Mouse (Mus musculus) CH12.LX (cell line): ENCODE results near the gene D2hgdh. TPM values are rescaled to one million over a fixed set of nuclear protein-coding genes. Genes with fewer than 3 reads are reported as not detected.
"Not testable (repeated sequence)": the region's sequence is repeated elsewhere in the genome, so short reads cannot be mapped to it uniquely, and the experiment has no call there.

Experiments
- DNase-seq: peaks from one replicate; pipeline ENCODE4 v3.0.0-alpha.2; 2013; ENCODE audit errors: extremely low read depth
- H3K27ac ChIP-seq: 2 replicates; pipeline ENCODE4 v1.5.1; 2012; ENCODE audit warnings: low read depth, mild to moderate bottlenecking, control low read depth, moderate library complexity; ENCODE audit not compliant: insufficient read depth
- H3K27me3 ChIP-seq: replicated peaks from 2 replicates; pipeline ENCODE3; 2012; ENCODE audit warnings: inconsistent platforms
- H3K36me3 ChIP-seq, 2 experiments: replicated peaks in 1 of 2; 2 replicates each; pipeline versions ENCODE3 to v1.6.1; 2012; ENCODE audit warnings: inconsistent platforms in 1 of 2, low read length in 1 of 2, mild to moderate bottlenecking in 1 of 2, mixed read lengths in 1 of 2, moderate library complexity in 1 of 2; ENCODE audit not compliant: control insufficient read depth in 1 of 2, insufficient read depth in 1 of 2
- H3K4me1 ChIP-seq, 2 experiments: 2 replicates each; pipeline ENCODE4 v1.6.1; 2012; ENCODE audit warnings: inconsistent platforms in 1 of 2, moderate library complexity in 1 of 2; ENCODE audit not compliant: insufficient read depth in 2 of 2, control insufficient read depth in 1 of 2
- H3K4me2 ChIP-seq: 2 replicates; pipeline ENCODE4 v1.6.1; 2012; ENCODE audit warnings: low read depth, mild to moderate bottlenecking, control low read depth; ENCODE audit not compliant: poor library complexity, insufficient read depth, severe bottlenecking
- H3K4me3 ChIP-seq, 3 experiments: fragments of 150-350 bp in 1 of 3; sonication (generic) in 1 of 3; replicated peaks in 1 of 3; 2 replicates each; pipeline versions ENCODE3 to v1.5.1; 2011 to 2012; ENCODE audit warnings: low read depth in 2 of 3, low read length in 2 of 3, mild to moderate bottlenecking in 2 of 3, moderate library complexity in 2 of 3, control low read depth in 1 of 3, improper control_type of control experiment in 1 of 3, inconsistent platforms in 1 of 3, mixed read lengths in 1 of 3; ENCODE audit not compliant: poor library complexity in 1 of 3
- H3K79me2 ChIP-seq: replicated peaks from 2 replicates; pipeline ENCODE4 v1.6.1; 2012; ENCODE audit warnings: mild to moderate bottlenecking, moderate library complexity; ENCODE audit not compliant: control insufficient read depth, poor library complexity, insufficient read depth, severe bottlenecking; ENCODE audit errors: extremely low read depth
- H3K9ac ChIP-seq: 2 replicates; pipeline ENCODE4 v1.6.1; 2012; ENCODE audit warnings: low read depth, mild to moderate bottlenecking, control low read depth, moderate library complexity; ENCODE audit not compliant: insufficient read depth
- H3K9me3 ChIP-seq: replicated peaks from 2 replicates; pipeline ENCODE3; 2012; ENCODE audit warnings: low read length, inconsistent platforms, mixed read lengths
- CTCF ChIP-seq, 2 experiments: IDR thresholded peaks in 1 of 2; conservative IDR thresholded peaks in 1 of 2; 2 replicates each; pipeline ENCODE4 v1.5.1; 2011 to 2012; ENCODE audit warnings: low read depth in 2 of 2, low read length in 2 of 2, improper control_type of control experiment in 1 of 2, inconsistent platforms in 1 of 2, mild to moderate bottlenecking in 1 of 2, moderate library complexity in 1 of 2
- ZNF384 ChIP-seq: IDR thresholded peaks from 2 replicates; pipeline ENCODE4 v1.6.1; 2012; ENCODE audit warnings: low read depth, low read length, improper control_type of control experiment, inconsistent platforms
- dilution Hi-C: fragments of 300-500 bp; cut with MboI; formaldehyde crosslinking; loops from 2 replicates; pipeline ENCODE4 v1.14.3; 2020; ENCODE audit warnings: low sequenced_read_pairs; ENCODE audit not compliant: extremely low pct_unique_long_range_greater_than_20kb, extremely low pct_ligation_motif_present
- in situ Hi-C: fragments of 300-500 bp; cut with MboI; formaldehyde crosslinking; loops from 3 replicates; pipeline ENCODE4 v1.14.3; 2019; ENCODE audit warnings: low sequenced_read_pairs, low pct_ligation_motif_present, low pct_unique_long_range_greater_than_20kb, mixed read lengths
- polyA plus RNA-seq: library from polyadenylated mRNA; unstranded; fragments of >175 nt; gene quantifications from 2 replicates; pipeline ENCODE4 v1.2.1, GENCODE M21; 2012; ENCODE audit warnings: low read depth; ENCODE audit not compliant: insufficient read length
- total RNA-seq, 2 experiments: library from RNA; depleted of rRNA; stranded (reverse); fragments of 300-350 nt in 1 of 2; fragments of >200 nt in 1 of 2; gene quantifications; 2 replicates each; pipeline ENCODE4 v1.2.3; 2012 to 2014

The D2hgdh gene
- total and polyA plus RNA-seq, 3 experiments, result 11.1 to 14.3 (median 13.1) TPM

DNA sequence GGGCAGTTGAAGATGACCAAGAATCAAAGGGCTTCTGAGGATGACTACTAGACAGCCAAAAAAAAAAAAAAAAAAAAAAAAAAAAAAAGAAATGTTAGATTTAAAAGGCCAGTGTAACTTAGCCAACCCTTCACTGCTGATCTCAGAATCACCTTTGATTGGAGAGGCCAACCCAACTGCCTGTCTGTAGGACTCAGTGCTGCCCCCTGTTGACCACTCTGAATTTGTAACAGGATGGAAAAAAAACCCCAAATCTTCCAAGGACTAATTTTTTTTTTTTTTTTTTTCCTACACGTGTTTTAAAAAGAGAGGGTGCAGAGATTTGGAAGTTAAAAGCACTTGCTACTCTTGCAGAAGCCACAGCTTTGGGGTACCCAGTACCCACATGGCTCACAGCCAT, 66.2 kb downstream of the D2hgdh start:
- H3K9me3 ChIP-seq, dilution Hi-C loops, H3K79me2 ChIP-seq, H3K4me2 ChIP-seq, H3K27me3 ChIP-seq, H3K4me1 ChIP-seq, H3K27ac ChIP-seq, H3K4me3 ChIP-seq, H3K36me3 ChIP-seq, in situ Hi-C loops, H3K9ac ChIP-seq: not testable (repeated sequence)
- TF ChIP-seq ZNF384 (peak; percentile 52), CTCF (conservative IDR thresholded peaks at IDR 0.05 in 1 of 2, IDR thresholded peaks at IDR 0.05 in 1 of 2; ENCODE audit: low read depth in 2 of 2, low read length in 2 of 2) (peak in 1 of 2 experiments; percentile 38; a peak in 2 of 4 replicates)
- DNase-seq, result peak; percentile 4

DNA sequence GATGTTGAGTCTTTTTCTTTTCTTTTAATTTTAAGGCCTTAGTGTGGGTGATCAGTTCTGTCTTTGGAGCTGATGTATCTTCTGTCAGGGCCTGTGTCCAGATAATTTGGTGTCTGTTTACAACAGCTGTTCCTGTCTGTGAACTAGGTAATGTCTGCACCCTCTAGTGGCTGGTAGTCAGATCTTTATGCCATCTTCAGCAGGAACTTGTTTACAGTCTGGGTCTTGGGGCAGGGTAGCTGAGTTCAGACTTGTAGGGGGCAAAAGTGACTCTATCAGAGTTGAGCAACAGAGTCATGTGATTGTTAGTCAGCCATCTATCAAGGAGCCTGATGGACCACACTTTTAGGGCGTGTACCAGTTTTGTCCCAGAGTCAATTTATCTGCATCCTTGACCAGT, 72.7 kb downstream of the D2hgdh start:
- DNase-seq, H3K27ac ChIP-seq, H3K4me2 ChIP-seq, dilution Hi-C loops, H3K79me2 ChIP-seq, in situ Hi-C loops, H3K4me3 ChIP-seq, H3K4me1 ChIP-seq, H3K27me3 ChIP-seq, H3K36me3 ChIP-seq, H3K9ac ChIP-seq, H3K9me3 ChIP-seq: not testable (repeated sequence)

DNA sequence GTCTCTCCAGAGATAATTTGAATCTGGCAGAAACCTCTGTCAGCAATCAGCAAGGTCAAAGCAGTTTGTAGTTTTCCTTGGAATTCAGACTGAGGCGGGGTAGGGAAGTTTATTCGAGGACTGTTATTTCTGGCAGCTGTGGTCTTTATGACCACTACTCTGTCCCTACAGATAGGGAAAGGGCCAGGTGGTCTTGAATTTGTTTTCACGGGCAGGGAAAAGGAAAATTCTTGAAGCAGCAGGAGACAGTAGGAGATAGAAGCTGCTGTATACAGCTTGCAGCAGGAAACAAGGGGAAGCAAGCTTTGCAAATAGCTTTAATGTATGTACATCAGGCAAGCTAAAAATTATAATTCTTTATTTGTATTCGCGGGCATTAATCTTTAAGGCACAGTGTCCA, 76.6 kb downstream of the D2hgdh start:
- H3K4me3 ChIP-seq, dilution Hi-C loops, H3K4me2 ChIP-seq, in situ Hi-C loops, H3K79me2 ChIP-seq, DNase-seq, H3K27ac ChIP-seq, H3K4me1 ChIP-seq, H3K27me3 ChIP-seq, H3K9ac ChIP-seq, H3K36me3 ChIP-seq, H3K9me3 ChIP-seq: not testable (repeated sequence)

Other genes with a start within 250 kb of the D2hgdh start
- gene Stk25, start 166.2 kb upstream of the D2hgdh start, total RNA-seq (2012; rRNA removed), result 34.9 and 45.1 TPM in 2 replicates
- 32.0 and 35.8 TPM in 2 replicates for gene Stk25, start 166.2 kb upstream of the D2hgdh start, total RNA-seq (2014; rRNA removed)
- 24.9 and 31.1 TPM in 2 replicates for gene Stk25, start 166.2 kb upstream of the D2hgdh start, polyA plus RNA-seq
- 0.08 and 0.17 TPM in 2 replicates for gene Bok, start 139.2 kb upstream of the D2hgdh start, total RNA-seq (2012; rRNA removed)
- not detected in 2 replicates for gene Bok, start 139.2 kb upstream of the D2hgdh start, total RNA-seq (2014; rRNA removed)
- not detected in 2 replicates for gene Bok, start 139.2 kb upstream of the D2hgdh start, polyA plus RNA-seq
- 20.1 and 24.7 TPM in 2 replicates for gene Atg4b, start 73.4 kb upstream of the D2hgdh start, total RNA-seq (2012; rRNA removed)
- gene Atg4b, start 73.4 kb upstream of the D2hgdh start, total RNA-seq (2014; rRNA removed), result 21.4 and 29.3 TPM in 2 replicates
- 55.1 and 57.2 TPM in 2 replicates for gene Atg4b, start 73.4 kb upstream of the D2hgdh start, polyA plus RNA-seq
- 45.3 and 50.2 TPM in 2 replicates for gene Thap4, start 70.0 kb upstream of the D2hgdh start, total RNA-seq (2012; rRNA removed)
- 32.4 and 35.8 TPM in 2 replicates for gene Thap4, start 70.0 kb upstream of the D2hgdh start, total RNA-seq (2014; rRNA removed)
- gene Thap4, start 70.0 kb upstream of the D2hgdh start, polyA plus RNA-seq, result 52.4 and 53.0 TPM in 2 replicates
- gene Dtymk, start 23.0 kb upstream of the D2hgdh start, total RNA-seq (2012; rRNA removed), result 168 and 204 TPM in 2 replicates
- 278 and 286 TPM in 2 replicates for gene Dtymk, start 23.0 kb upstream of the D2hgdh start, total RNA-seq (2014; rRNA removed)
- gene Dtymk, start 23.0 kb upstream of the D2hgdh start, polyA plus RNA-seq, result 196 TPM in 2 replicates
- gene Ing5, start 20.9 kb upstream of the D2hgdh start, total RNA-seq (2012; rRNA removed), result 13.7 and 16.9 TPM in 2 replicates
- 16.2 and 16.3 TPM in 2 replicates for gene Ing5, start 20.9 kb upstream of the D2hgdh start, total RNA-seq (2014; rRNA removed)
- gene Ing5, start 20.9 kb upstream of the D2hgdh start, polyA plus RNA-seq, result 18.7 and 24.6 TPM in 2 replicates
- gene Gal3st2, start 36.4 kb downstream of the D2hgdh start, total RNA-seq (2012; rRNA removed), result 0.04 TPM in 1 of 2 replicates, not detected in the other
- gene Gal3st2, start 36.4 kb downstream of the D2hgdh start, total RNA-seq (2014; rRNA removed), result not detected in 2 replicates
- gene Gal3st2, start 36.4 kb downstream of the D2hgdh start, polyA plus RNA-seq, result not detected in 2 replicates
- not detected in 2 replicates for gene Gal3st2b, start 93.4 kb downstream of the D2hgdh start, total RNA-seq (2012; rRNA removed)
- not detected in 2 replicates for gene Gal3st2b, start 93.4 kb downstream of the D2hgdh start, total RNA-seq (2014; rRNA removed)
- not detected in 2 replicates for gene Gal3st2b, start 93.4 kb downstream of the D2hgdh start, polyA plus RNA-seq
- not detected in 2 replicates for gene Gal3st2c, start 165.6 kb downstream of the D2hgdh start, total RNA-seq (2012; rRNA removed)
- not detected in 2 replicates for gene Gal3st2c, start 165.6 kb downstream of the D2hgdh start, total RNA-seq (2014; rRNA removed)
- gene Gal3st2c, start 165.6 kb downstream of the D2hgdh start, polyA plus RNA-seq, result not detected in 2 replicates
- gene Neu4, start 195.5 kb downstream of the D2hgdh start, total RNA-seq (2012; rRNA removed), result not detected in 2 replicates
- gene Neu4, start 195.5 kb downstream of the D2hgdh start, total RNA-seq (2014; rRNA removed), result not detected in 2 replicates
- not detected in 2 replicates for gene Neu4, start 195.5 kb downstream of the D2hgdh start, polyA plus RNA-seq
- gene Pdcd1, start 227.6 kb downstream of the D2hgdh start, total RNA-seq (2012; rRNA removed), result 26.4 and 40.3 TPM in 2 replicates
- gene Pdcd1, start 227.6 kb downstream of the D2hgdh start, total RNA-seq (2014; rRNA removed), result 26.5 and 30.1 TPM in 2 replicates
- 35.1 and 36.7 TPM in 2 replicates for gene Pdcd1, start 227.6 kb downstream of the D2hgdh start, polyA plus RNA-seq